Mouse (Mus musculus) embryonic facial prominence, embryonic 10.5 days (tissue): ENCODE measurements around the gene Tpk1. TPM values are rescaled to one million over a fixed set of nuclear protein-coding genes. Genes with fewer than 3 reads are reported as not detected.

Experiments used
- DNase-seq: peaks from one replicate; pipeline ENCODE4 v3.0.0-alpha.2; 2017; ENCODE audit warnings: low spot score
- H3K27ac ChIP-seq: fragments of 300-500 bp; sonication (generic); replicated peaks from 2 replicates; pipeline ENCODE4 v1.5.1; 2016; ENCODE audit warnings: mild to moderate bottlenecking
- H3K27me3 ChIP-seq: fragments of 300-500 bp; sonication (generic); replicated peaks from 2 replicates; pipeline ENCODE4 v1.6.1; 2016; ENCODE audit warnings: low read depth, mild to moderate bottlenecking; ENCODE audit not compliant: poor library complexity, severe bottlenecking
- H3K36me3 ChIP-seq: fragments of 300-500 bp; sonication (generic); replicated peaks from 2 replicates; pipeline ENCODE4 v1.6.1; 2016; ENCODE audit warnings: mild to moderate bottlenecking, moderate library complexity
- H3K4me1 ChIP-seq: fragments of 300-500 bp; sonication (generic); 2 replicates; pipeline ENCODE4 v1.6.1; 2016
- H3K4me3 ChIP-seq: fragments of 300-500 bp; sonication (generic); 2 replicates; pipeline ENCODE4 v1.5.1; 2016; ENCODE audit warnings: mild to moderate bottlenecking, moderate library complexity
- H3K9me3 ChIP-seq: fragments of 300-500 bp; sonication (generic); 2 replicates; pipeline ENCODE4 v1.6.1; 2016; ENCODE audit warnings: mild to moderate bottlenecking
- WGBS: fragments of 180-500 bp; shearing (Covaris S2); methylation state at CpG from one replicate; pipeline ENCODE4 v1.1.7; 2016; 5-methylcytosine and 5-hydroxymethylcytosine counted together
- polyA plus RNA-seq: library from polyadenylated mRNA; unstranded; fragments of >200 nt; fragmentation: Nextera tagmentation; extraction: Ambion mirVana; gene quantifications from 2 replicates; pipeline ENCODE4 v1.2.1, GENCODE M21; 2016

The Tpk1 gene
- polyA plus RNA-seq, 1 experiment from 2014 or later = 5.2 TPM

GRCm38 (mm10) chr6:43297508-43297850 lies 368.6 kb downstream of the Tpk1 start:
- Histone ChIP-seq H3K9me3 (no peaks in the 10 kb centered on the region), H3K36me3 (no peaks in the 10 kb centered on the region), H3K4me1 (peaks cover 5% of the 10 kb centered on the region; the same call in 1 of the 2 replicates), H3K4me3 (no peak overlapping the region), H3K27me3 (no peaks in the 10 kb centered on the region), H3K27ac (no peak overlapping the region)
- DNase-seq = no peak
- 48% methylated on average over 2 of the region's 2 CpGs for WGBS

GRCm38 (mm10) chr6:43296798-43297507 lies 369.1 kb downstream of the Tpk1 start:
- DNase-seq = no peak
- Histone ChIP-seq H3K9me3 (no peaks in the 10 kb centered on the region), H3K4me1 (peaks cover 5% of the 10 kb centered on the region; the same call in 1 of the 2 replicates), H3K4me3 (no peak overlapping the region), H3K27ac (no peak overlapping the region), H3K36me3 (no peaks in the 10 kb centered on the region), H3K27me3 (no peaks in the 10 kb centered on the region)
- 55% methylated on average over 7 of the region's 7 CpGs for WGBS

- no peak for DNase-seq
- H3K4me1 ChIP-seq = peaks cover 5% of the 10 kb centered on the region; the same call in 1 of the 2 replicates
- no peaks in the 10 kb centered on the region for H3K27me3 ChIP-seq
- no peaks in the 10 kb centered on the region for H3K9me3 ChIP-seq
- 58% methylated on average over 5 of the region's 5 CpGs for WGBS
- H3K27ac ChIP-seq = no peak overlapping the region
- H3K36me3 ChIP-seq = no peaks in the 10 kb centered on the region
- H3K4me3 ChIP-seq = no peak overlapping the region
These were observed 370.2 kb downstream of the Tpk1 start for GRCm38 (mm10) chr6:43295908-43296307.
